8 mouse cellular contexts compared by ENCODE assay signal in genomic region chr10:68278632-68279361, GRCm38 (mm10). TPM values are rescaled to one million over a fixed set of nuclear protein-coding genes. Genes with fewer than 3 reads are reported as not detected.
DNase-seq lines count a peak whose midpoint lies in the region; ATAC-seq and TF ChIP-seq lines count a peak whose summit lies in the region.

Gene Arid5b (minus strand): TSS chr10:68278740.

- TF ChIP-seq POLR2A in cortical plate, adult 2 months (IDR thresholded peaks at IDR 0.05; ENCODE audit: extremely low read depth, insufficient read depth, low read length) = peak; percentile 51

- 0 out of 2 replicates have a peak, but pooled peaks cover 2% of the 10 kb centered on the region for H3K36me3 ChIP-seq in limb, embryonic 11.5 days (ENCODE audit: control insufficient read depth, insufficient read depth, low read length)
- no peaks in the 10 kb centered on the region for H3K36me3 ChIP-seq in midbrain, embryonic 13.5 days
- H3K36me3 ChIP-seq in stomach, embryonic 15.5 days = no peaks in the 10 kb centered on the region

- no peaks in the 10 kb centered on the region for H3K27me3 ChIP-seq in limb, embryonic 11.5 days (ENCODE audit: control insufficient read depth, insufficient read depth, low read length)
- no peaks in the 10 kb centered on the region for H3K27me3 ChIP-seq in midbrain, embryonic 13.5 days
- no peaks in the 10 kb centered on the region for H3K27me3 ChIP-seq in stomach, embryonic 15.5 days (replicated peaks)

- H3K4me2 ChIP-seq in limb, embryonic 11.5 days (ENCODE audit: low read depth, severe bottlenecking) = peak within 1 kb of the TSS; percentile 92
- peak within 1 kb of the TSS; percentile 84 for H3K4me2 ChIP-seq in midbrain, embryonic 13.5 days (replicated peaks)
- H3K4me2 ChIP-seq in stomach, embryonic 15.5 days = peak within 1 kb of the TSS; percentile 66

- H3K9ac ChIP-seq in limb, embryonic 11.5 days (ENCODE audit: low read length) = peak within 1 kb of the TSS; percentile 81
- H3K9ac ChIP-seq in midbrain, embryonic 13.5 days (replicated peaks) = peak within 1 kb of the TSS; percentile 76
- peak within 1 kb of the TSS; percentile 69 for H3K9ac ChIP-seq in stomach, embryonic 15.5 days

- H3K4me1 ChIP-seq in cortical plate, adult 2 months (ENCODE audit: control insufficient read depth, insufficient read depth, low read length) = peaks cover 2% of the 10 kb centered on the region; the same call in 1 of the 2 replicates
- H3K4me1 ChIP-seq in limb, embryonic 11.5 days (ENCODE audit: control insufficient read depth, insufficient read depth, low read length) = peaks cover 7% of the 10 kb centered on the region
- H3K4me1 ChIP-seq in midbrain, embryonic 13.5 days (replicated peaks) = peaks cover 51% of the 10 kb centered on the region
- H3K4me1 ChIP-seq in stomach, embryonic 15.5 days = peaks cover 14% of the 10 kb centered on the region

- no peak for TF ChIP-seq CTCF in cortical plate, adult 2 months (IDR thresholded peaks at IDR 0.05; ENCODE audit: extremely low read depth, insufficient read depth, low read length)

- peak; percentile 68 for DNase-seq in layer of hippocampus, adult 11-12 months (ENCODE audit: low spot score)
- DNase-seq in layer of hippocampus, adult 9-10 months (ENCODE audit: low spot score) = no peak
- peak; percentile 48 for DNase-seq in kidney, adult 11 months
- DNase-seq in limb, embryonic 11.5 days (ENCODE audit: low spot score) = peak; percentile 77

- H3K4me3 ChIP-seq in cortical plate, adult 2 months (ENCODE audit: insufficient read depth, low read length) = peak within 1 kb of the TSS; percentile 91
- peak within 1 kb of the TSS; percentile 68 for H3K4me3 ChIP-seq in limb, embryonic 11.5 days (ENCODE audit: low read depth, low read length)
- peak within 1 kb of the TSS; percentile 62 for H3K4me3 ChIP-seq in midbrain, embryonic 13.5 days (replicated peaks)
- H3K4me3 ChIP-seq in stomach, embryonic 15.5 days (replicated peaks) = peak within 1 kb of the TSS; percentile 69

- H3K9me3 ChIP-seq in limb, embryonic 11.5 days (ENCODE audit: control insufficient read depth, low read length) = no peaks in the 10 kb centered on the region
- no peaks in the 10 kb centered on the region for H3K9me3 ChIP-seq in midbrain, embryonic 13.5 days
- no peaks in the 10 kb centered on the region for H3K9me3 ChIP-seq in stomach, embryonic 15.5 days

- WGBS in limb, embryonic 11.5 days = under 1% methylated on average over 24 of the region's 24 CpGs
- WGBS in midbrain, embryonic 13.5 days = under 1% methylated on average over 24 of the region's 24 CpGs
- WGBS in stomach, embryonic 15.5 days = under 1% methylated on average over 24 of the region's 24 CpGs

- ATAC-seq in granulocyte monocyte progenitor cell, adult 5-6 weeks (replicated peaks; ENCODE audit: poor library complexity, severe bottlenecking) = no peak
- ATAC-seq in limb, embryonic 11.5 days (ENCODE audit: insufficient number of reproducible peaks, low FRiP score, low TSS enrichment, low read depth) = no peak
- no peak for ATAC-seq in midbrain, embryonic 13.5 days
- no peak for ATAC-seq in stomach, embryonic 15.5 days (ENCODE audit: insufficient read depth, low FRiP score, low read depth)

- H3K27ac ChIP-seq in cortical plate, adult 2 months (ENCODE audit: insufficient read depth, low read length) = peak within 1 kb of the TSS; percentile 97
- H3K27ac ChIP-seq in limb, embryonic 11.5 days (replicated peaks; ENCODE audit: low read depth, low read length) = peak within 1 kb of the TSS; percentile 86; the same call in 1 of the 2 replicates
- peak within 1 kb of the TSS; percentile 86 for H3K27ac ChIP-seq in midbrain, embryonic 13.5 days
- peak within 1 kb of the TSS; percentile 95 for H3K27ac ChIP-seq in stomach, embryonic 15.5 days

RNA-seq across cellular contexts. Expression of gene Arid5b, which starts in this region (rescaled TPM):
- 11.7 TPM in 2 replicates for polyA plus RNA-seq in cortical plate, adult 2 months (2012; rRNA removed)
- 28.4 and 33.7 TPM in 2 replicates for total RNA-seq in granulocyte monocyte progenitor cell, adult 5-6 weeks (2014; fragmentation: Nextera tagmentation)
- 14.1 and 14.8 TPM in 2 replicates for total RNA-seq in granulocyte monocyte progenitor cell, adult 5-6 weeks (2017)
- 42.1 and 44.5 TPM in 2 replicates for polyA plus RNA-seq in limb, embryonic 11.5 days (2014; fragmentation: Nextera tagmentation; extraction: Ambion mirVana)
- 18.0 and 20.5 TPM in 2 replicates for polyA plus RNA-seq in midbrain, embryonic 13.5 days (2015; fragmentation: Nextera tagmentation; extraction: Ambion mirVana)
- 32.3 and 33.1 TPM in 2 replicates for polyA plus RNA-seq in stomach, embryonic 15.5 days (2015; fragmentation: Nextera tagmentation; extraction: Ambion mirVana)
